Mouse (Mus musculus) testis, postnatal 10 days (tissue): ENCODE data around the gene Ssb.
"Not testable (repeated sequence)": the region's sequence is repeated elsewhere in the genome, so short reads cannot be mapped to it uniquely, and the experiment has no call there.

Experiments used
- DNase-seq: peaks from one replicate; pipeline ENCODE4 v3.0.0; 2021; ENCODE audit warnings: low spot score

Ssb gene

DNA sequence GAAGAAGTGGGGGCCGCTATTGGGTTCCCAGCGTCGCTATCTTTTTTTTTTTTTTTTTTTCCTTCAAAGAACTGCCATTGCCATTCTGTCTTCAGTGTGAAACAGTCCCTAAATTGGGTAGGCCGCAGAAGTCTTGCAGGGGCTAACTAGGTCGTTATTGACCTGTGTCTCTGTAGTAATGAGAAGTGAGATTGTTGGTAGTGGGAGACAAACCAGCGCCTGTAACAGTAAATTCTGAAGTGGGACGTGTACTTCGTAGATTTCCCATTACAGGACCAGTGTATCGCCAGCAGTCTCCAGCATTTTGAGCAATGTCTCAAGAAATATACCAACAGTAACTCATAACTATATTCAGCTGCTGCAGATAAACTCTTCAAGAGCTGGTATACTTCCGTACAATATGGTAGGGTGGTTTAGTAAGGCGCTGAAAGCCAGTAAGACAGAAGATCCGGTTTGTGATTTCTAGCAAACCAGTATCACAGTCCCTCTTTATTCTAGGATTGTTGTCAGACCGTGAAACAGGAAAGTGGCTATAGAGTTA, 825 bp downstream of the Ssb start:
- no peak for DNase-seq

DNA sequence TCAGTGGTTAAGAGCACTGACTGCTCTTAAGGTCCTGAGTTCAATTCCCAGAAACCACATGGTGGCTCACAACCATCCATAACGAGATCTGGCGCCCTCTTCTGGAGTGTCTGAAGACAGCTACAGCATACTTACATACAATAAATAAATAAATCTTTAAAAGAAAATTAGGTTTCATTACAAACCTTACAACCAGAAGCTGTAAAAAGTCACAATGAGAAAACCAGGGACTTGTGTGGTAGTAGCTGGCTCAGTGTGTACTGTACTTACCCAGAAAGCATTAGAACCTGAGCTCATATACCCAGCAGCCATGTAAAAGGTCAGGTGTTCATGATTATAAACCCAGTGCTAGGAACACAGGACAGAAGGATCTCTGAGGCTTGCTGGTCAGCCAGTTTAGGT, 22.6 kb downstream of the Ssb start:
- DNase-seq, result no peak

DNA sequence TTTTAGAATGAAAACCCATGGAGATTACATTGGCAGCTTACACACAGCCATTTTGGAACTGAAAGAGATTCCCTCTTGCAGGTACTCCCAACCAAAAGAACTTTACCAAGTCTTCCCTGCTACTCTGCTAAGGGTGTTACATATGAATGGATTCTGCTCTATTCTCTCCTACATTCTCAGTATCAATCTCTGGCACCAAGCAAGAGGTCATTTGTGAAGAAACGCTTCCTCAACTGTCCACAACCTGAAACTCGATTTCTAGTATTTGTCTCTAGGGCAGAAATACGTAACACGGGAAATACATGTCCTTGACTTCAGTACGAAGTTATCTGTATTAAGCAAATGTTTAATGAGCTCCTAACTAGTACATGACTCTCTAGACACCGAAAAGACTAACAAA, 23.2 kb downstream of the Ssb start:
- no peak for DNase-seq

DNA sequence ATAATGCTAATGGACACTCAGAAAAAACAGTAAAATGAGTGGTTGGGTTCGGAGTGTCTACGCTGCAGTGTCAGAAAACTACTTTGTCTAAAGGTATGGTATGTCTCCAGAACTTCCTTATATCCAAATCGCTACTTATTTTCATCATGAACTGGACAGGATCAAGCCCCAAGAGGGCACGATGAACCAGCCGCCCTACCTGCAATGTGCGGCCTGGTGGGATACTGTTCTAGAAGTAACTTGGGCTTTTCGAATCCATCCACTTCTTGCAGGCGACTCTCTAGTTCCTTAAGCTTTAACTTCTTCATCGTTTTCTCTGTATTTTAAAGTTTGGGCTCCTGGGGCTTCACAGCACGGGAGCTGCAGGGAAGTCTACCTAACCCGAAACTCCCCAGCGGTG, 23.7 kb downstream of the Ssb start:
- DNase-seq, result no peak

DNA sequence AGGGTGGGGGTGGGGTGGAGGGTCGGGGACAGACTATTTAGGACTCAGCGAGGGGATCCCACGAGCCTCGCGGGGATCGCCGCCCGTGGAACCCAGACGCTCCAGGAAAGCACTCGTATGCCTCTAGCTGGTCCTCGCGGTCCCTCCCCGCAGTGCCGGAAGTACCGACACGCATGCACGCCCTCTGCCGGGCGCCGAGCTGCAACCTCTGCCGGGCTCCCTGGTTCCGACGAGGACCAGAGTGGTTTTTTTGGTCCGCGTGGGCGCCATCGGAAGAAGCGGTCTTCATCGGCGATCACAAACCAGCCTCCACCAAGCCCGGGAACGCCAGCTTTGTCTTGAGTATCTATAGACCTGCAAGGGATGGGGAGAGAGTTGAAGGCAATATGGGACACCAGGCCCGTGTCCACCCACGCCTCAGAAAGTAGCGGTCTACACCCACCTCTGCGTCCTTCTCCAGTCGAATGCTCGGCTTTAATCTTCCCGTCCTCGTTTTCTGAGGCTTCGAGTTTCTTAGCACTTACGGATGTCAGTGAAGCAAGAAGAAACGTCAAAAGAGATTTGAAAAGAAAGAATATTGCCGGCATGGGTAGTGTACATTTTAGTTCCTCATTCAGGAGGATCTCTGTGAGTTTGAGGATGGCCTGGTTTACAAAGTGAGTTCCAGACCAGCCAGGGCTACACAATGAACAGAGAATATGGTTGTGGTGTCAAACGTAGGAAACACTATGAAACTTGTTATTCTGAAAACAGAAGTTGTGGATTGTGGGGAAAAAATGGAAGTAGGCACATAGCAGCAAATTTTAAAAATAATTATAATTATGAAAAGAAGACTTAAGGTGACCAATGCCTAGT, 24.3 kb downstream of the Ssb start, which contains the start of gene Mettl5:
Gene Mettl5 (minus strand): TSS at position 165 of the 855 bp plus-strand sequence.
- peak; percentile 95 for DNase-seq

DNA sequence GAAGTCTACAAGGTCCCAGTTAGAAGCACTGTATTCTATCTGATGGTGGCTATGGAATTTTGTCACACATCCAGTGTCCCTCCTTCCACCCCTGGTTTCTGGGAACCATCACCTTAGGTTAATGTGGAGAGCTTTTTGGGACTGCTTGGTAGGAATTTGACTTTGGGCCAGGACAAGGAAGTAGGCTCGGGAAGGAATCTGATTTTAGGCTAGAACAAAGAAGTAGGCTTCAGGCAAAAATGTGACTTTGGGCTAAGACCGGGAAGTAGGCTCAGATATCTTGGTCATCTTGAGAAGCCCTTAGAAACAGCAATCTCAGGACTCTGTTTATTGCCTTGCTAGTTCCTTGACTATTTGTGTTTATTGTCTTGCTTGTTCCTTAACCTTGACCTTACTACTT, 27.6 kb downstream of the Ssb start:
- DNase-seq, result no peak

DNA sequence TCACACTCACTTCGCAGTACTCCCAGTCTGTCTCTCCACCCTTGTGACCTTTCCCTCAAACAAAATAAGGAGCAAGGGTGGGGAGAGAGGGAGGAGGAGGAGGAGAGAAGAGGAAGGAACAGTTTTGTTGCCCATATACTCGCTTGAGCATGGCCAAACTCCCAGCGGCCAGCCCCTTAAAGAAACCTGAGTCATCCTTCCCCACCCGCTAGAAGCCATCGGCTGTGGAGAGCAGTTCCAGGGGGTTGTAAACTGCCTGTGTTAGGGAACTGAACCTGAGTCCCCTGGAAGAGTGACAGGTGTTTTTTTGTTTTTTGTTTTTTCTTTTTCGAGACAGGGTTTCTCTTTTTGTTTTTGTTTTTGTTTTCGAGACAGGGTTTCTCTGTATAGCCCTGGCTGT, 29.5 kb downstream of the Ssb start:
- no peak for DNase-seq

DNA sequence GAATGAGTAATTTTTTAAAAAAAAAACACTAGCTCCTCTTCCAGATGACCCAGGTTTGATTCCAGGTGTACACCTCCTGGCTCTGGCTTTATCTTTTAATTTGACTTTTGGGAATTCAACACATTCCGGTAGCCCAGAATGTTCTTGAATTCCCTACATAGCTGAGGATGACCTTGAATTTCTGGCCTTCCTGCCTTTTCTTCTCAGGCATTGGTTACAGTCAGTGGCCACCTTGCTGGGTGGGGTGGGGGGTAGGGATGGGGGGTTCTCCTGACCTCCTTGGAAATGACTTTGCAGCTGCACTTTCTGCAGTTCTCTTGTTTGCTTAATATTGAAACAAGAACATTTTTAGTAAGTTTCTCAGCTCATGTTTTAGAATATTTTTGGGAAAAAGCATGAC, 31.8 kb downstream of the Ssb start:
- DNase-seq, result no peak

DNA sequence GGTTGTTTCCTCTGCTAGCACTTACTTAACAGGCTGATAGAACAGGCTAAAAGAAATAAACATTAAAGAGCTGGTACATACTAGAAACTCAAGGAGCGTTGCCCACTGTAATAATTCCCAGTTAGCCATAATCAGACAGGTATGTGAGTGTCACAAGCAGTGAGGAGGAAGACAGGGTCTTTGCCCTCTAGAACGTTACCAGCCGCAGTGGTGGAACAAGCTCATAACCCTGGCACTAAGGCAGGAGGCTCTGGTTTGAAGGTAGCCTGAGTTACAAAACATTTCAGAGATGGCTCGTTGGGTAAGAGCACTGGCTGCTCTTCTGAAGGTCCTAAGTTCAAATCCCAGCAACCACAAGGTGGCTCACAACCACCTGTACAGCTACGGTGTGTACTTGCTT, 32.5 kb downstream of the Ssb start:
- DNase-seq, result no peak

DNA sequence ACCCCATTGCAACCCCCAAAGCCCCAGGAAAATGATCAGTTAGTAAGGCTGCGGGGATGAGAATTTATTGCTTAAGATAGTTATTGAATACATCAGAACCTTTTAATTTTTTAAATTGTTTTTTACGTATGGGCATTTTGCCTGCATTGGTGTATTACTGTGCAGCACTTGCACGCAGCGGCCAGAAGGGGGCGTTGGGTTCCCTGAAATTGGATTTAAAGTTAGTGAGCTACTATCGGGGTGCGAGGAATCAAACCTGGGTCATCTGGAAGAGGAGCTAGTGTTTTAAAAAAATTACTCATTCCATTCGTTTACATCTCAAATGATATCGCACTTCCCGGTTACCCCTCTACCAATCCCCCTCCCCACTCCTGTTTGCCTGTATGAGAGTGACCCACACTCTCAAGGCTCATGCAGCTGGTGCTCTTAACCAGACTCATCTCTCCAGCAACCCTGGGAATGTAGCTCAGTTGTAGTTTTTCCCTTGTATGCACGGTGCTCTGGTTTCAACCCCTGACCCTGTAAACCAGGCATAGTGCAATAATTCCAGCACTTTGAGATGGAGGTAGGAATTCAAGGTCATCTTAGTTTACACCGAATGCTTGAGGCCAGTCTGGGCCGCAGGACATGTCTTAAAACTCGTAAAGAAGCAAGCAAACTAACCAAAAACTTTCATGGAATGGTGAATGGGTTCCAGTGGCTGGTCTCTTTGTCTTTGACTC, 34.3 kb downstream of the Ssb start:
- DNase-seq, result peak; percentile 51

DNA sequence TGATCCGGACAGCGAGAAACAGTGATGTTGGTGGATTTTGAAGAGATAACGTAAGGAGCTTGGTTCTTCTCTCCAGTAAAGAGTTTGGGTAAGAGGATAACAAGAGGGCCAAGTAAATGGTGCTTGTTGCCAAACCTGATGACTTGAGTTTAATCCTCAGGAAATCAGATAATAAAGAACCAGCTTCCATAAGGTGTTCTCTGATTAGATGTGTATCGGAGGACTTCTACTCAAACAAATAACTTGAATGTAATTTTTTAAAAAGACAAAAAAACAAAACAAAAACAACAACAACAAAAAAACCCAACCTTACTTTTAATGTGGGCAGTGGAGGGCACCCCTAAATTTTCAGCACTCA, 34.8 kb downstream of the Ssb start:
- DNase-seq, result no peak

DNA sequence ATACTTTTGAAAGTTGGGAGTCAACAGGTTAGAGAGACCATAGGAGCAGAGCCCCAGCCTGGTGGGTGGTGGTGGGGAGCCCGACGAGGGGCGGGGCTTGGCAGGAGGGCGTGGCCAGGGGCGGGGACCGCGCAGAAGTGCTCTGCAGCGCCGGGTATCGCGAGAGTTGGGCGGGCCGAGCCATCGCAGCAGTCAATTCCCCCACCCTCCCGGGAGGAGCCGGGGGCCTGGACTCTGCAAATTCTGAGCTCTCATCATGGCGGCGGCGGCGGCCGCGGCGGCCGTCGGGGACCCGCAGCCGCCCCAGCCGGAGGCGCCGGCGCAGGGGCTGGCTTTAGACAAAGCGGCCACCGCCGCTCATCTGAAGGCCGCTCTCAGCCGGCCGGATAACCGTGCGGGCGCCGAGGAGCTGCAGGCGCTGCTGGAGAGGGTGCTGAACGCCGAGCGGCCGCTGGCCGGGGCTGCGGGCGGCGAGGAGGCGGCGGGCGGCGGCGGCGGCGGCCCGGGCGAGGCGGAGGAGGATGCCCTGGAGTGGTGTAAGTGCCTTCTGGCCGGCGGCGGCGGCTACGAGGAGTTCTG, 35.8 kb downstream of the Ssb start, which contains the start of gene Ubr3:
Gene Ubr3 (plus strand): TSS at position 208 of the 579 bp plus-strand sequence.
- peak; percentile 100 for DNase-seq

DNA sequence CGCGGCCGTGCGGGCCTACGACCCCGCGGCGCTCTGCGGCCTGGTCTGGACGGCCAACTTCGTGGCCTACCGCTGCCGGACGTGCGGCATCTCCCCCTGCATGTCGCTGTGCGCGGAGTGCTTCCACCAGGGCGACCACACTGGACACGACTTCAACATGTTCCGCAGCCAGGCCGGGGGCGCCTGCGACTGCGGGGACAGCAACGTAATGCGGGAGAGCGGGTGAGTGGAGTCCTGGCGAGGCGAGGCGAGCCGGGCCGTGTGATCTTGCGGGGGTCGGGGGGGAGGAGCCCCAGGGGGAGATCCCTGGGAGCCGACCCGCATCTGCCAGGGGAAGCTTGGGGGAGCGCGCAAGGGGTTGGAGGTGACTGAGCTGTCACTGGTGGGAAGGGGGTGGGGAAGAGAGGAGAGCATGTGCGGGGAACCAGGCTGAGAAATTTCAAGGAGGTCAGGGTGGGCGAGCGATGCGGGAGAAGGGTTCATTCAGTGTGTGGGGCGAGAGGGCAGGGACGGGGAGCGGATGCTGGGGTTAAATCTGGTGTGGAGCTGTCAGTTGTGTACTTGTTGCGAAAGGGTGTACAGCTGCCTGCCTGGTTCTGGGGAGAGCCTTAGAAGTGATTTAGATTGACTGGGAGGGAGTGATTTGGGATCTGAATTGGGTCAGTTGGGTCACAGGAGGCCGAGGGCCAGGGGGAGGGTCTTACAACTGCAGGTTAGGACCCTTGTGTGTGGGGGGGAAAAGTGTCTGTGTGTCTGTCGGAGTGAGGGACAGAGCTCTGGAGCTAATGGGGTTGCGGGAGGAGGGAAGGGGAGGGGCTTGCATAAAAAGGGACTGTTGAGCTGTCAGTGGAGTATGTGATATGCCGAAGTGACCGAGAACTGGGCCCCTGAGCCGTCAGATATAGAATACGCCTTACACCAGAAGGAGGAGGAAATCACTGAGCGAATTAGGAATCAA, 36.5 kb downstream of the Ssb start:
- DNase-seq, result peak; percentile 69

DNA sequence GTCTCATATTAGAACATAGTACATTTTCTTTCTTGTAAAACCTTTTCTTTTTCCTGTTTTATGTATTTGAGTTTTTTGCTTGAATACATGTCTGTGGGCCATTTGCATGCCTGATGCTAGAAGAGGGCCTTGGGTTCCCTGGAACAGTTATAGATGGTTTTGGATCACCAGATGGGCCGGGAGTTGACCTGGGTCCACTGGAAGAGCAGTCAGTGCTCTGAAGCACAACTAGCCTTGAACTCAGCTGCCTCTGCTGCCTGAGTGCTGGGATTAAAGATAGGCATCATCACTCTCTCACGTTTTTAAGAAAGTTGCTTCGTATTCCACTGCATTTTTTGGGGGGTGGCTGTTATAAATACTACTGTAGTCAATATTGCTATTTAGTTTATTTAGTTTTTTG, 42.2 kb downstream of the Ssb start:
- no peak for DNase-seq

DNA sequence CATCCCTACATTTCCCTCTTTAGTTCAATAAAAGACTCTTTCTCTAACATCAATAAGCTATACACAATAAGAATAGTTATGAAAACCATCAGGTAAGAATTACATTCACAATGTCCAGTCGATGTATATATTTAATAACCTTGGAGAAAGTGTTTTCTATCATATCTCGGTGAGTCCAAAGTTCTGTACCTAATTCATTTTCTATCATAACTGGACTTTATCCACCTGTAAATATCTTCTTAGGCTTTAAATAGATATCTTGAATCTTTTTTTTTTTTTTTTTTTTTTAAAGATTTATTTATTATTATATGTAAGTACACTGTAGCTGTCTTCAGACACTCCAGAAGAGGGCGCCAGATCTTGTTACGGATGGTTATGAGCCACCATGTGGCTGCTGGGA, 46.0 kb downstream of the Ssb start:
- not testable (repeated sequence) for DNase-seq

DNA sequence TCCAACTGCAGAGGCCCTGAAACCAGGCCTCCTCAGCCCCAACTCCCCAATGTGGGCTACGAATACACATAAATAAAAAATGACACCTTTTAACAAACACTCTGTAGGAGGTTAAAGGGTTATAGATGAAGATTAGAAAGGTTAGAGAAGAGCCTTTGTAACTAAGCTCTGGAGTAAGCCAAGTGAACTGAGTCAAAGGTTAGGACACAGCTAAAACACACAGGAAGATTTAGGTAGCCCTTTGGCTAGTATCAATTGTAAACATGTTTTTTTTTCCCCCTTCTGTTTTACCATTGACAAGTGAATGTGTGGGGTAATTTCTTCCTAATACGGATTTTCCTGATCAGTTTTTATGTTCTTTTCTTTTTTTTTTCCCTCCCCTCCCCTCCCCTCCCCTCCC, 51.4 kb downstream of the Ssb start:
- no peak for DNase-seq

DNA sequence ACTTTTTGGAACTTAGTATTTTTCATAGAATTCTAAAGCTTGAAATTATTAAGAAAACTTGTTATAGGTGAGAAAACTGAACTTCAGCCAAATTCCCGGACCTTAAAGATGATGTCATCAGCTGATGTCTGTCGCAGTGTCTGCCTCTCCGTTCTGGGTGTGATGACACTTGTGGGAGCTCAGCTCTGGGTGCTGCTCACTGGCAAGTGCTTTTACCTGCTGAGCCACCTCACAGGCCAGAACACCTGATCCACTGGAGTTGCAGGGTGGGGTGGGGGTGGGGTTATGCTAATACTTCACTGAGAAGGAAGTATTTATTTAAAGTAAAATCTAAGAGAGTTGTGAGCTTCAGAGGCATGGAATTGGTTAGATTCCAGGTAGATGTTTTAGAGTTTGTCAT, 55.9 kb downstream of the Ssb start:
- no peak for DNase-seq
